Mouse (Mus musculus) midbrain, embryonic 16.5 days (tissue): Measurements from ENCODE around the gene Mettl17. TPM values are rescaled to one million over a fixed set of nuclear protein-coding genes. Genes with fewer than 3 reads are reported as not detected.
"Not testable (repeated sequence)": the region's sequence is repeated elsewhere in the genome, so short reads cannot be mapped to it uniquely, and the experiment has no call there.

Source experiments
- ATAC-seq: fragments of 200-750 bp; cut with Nextera tagmentation; 2 replicates; pipeline ENCODE4 v1.8.0; 2017; ENCODE audit warnings: moderate TSS enrichment
- H3K27ac ChIP-seq: fragments of 300-500 bp; sonication (generic); 2 replicates; pipeline ENCODE4 v1.5.1; 2014; ENCODE audit warnings: mild to moderate bottlenecking, low read length, mixed read lengths
- H3K27me3 ChIP-seq: fragments of 300-500 bp; sonication (generic); 2 replicates; pipeline ENCODE4 v1.6.1; 2014; ENCODE audit warnings: low read depth, low read length, mixed read lengths; ENCODE audit not compliant: control insufficient read depth, insufficient read depth
- H3K36me3 ChIP-seq: fragments of 300-500 bp; sonication (generic); 2 replicates; pipeline ENCODE4 v1.6.1; 2014; ENCODE audit warnings: mild to moderate bottlenecking, low read length, moderate library complexity, mixed read lengths; ENCODE audit not compliant: control insufficient read depth, insufficient read depth
- H3K4me1 ChIP-seq: fragments of 300-500 bp; sonication (generic); 2 replicates; pipeline ENCODE4 v1.6.1; 2014; ENCODE audit warnings: mild to moderate bottlenecking, low read length, mixed read lengths; ENCODE audit not compliant: control insufficient read depth, insufficient read depth
- H3K4me2 ChIP-seq: fragments of 300-500 bp; sonication (generic); 2 replicates; pipeline ENCODE4 v1.6.1; 2014; ENCODE audit warnings: mild to moderate bottlenecking, low read length, mixed read lengths
- H3K4me3 ChIP-seq: fragments of 300-500 bp; sonication (generic); 2 replicates; pipeline ENCODE4 v1.5.1; 2014; ENCODE audit warnings: low read depth, mild to moderate bottlenecking, low read length, moderate library complexity, mixed read lengths
- H3K9ac ChIP-seq: fragments of 300-500 bp; sonication (generic); 2 replicates; pipeline ENCODE4 v1.6.1; 2014; ENCODE audit warnings: low read depth, low read length, mixed read lengths
- H3K9me3 ChIP-seq: fragments of 300-500 bp; sonication (generic); replicated peaks from 2 replicates; pipeline ENCODE4 v1.6.1; 2014; ENCODE audit warnings: mild to moderate bottlenecking, low read length, mixed read lengths; ENCODE audit not compliant: control insufficient read depth, poor library complexity, severe bottlenecking
- WGBS: fragments of 180-500 bp; shearing (Covaris S2); extraction: QIAGEN DNeasy Blood & Tissue Kit; methylation state at CpG from one replicate; pipeline ENCODE4 v1.1.7; 2014; 5-methylcytosine and 5-hydroxymethylcytosine counted together
- polyA plus RNA-seq: library from polyadenylated mRNA; unstranded; fragments of >200 nt; fragmentation: Nextera tagmentation; extraction: Ambion mirVana; gene quantifications from 2 replicates; pipeline ENCODE4 v1.2.1, GENCODE M21; 2015

Mettl17 gene
- polyA plus RNA-seq, 1 experiment from 2014 or later = 92.0 TPM

- WGBS = 7% methylated on average over 1 of the region's 1 CpGs
- H3K27ac ChIP-seq, H3K36me3 ChIP-seq, H3K27me3 ChIP-seq, H3K4me1 ChIP-seq, H3K4me3 ChIP-seq, H3K9me3 ChIP-seq, H3K4me2 ChIP-seq, H3K9ac ChIP-seq, ATAC-seq: not testable (repeated sequence)
These were observed 21.0 kb upstream of the Mettl17 start for GRCm38 (mm10) chr14:51863603-51864002.

GRCm38 (mm10) chr14:51870756-51871155 is 13.9 kb upstream of the Mettl17 start:
- Histone ChIP-seq H3K4me3 (no peak overlapping the region), H3K4me2 (no peak overlapping the region), H3K9me3 (no peaks in the 10 kb centered on the region), H3K36me3 (no peaks in the 10 kb centered on the region), H3K4me1 (no peaks in the 10 kb centered on the region), H3K27ac (no peak overlapping the region), H3K9ac (no peak overlapping the region), H3K27me3 (no peaks in the 10 kb centered on the region)
- ATAC-seq = no peak
- WGBS = 87% methylated on average over 2 of the region's 2 CpGs

- Histone ChIP-seq H3K27me3 (no peaks in the 10 kb centered on the region), H3K36me3 (no peaks in the 10 kb centered on the region), H3K27ac (no peak overlapping the region), H3K4me1 (no peaks in the 10 kb centered on the region), H3K4me3 (no peak overlapping the region), H3K9me3 (no peaks in the 10 kb centered on the region), H3K4me2 (no peak overlapping the region), H3K9ac (no peak overlapping the region)
- ATAC-seq = no peak
- 72% methylated on average over 9 of the region's 9 CpGs for WGBS
These were observed 12.9 kb upstream of the Mettl17 start for GRCm38 (mm10) chr14:51871741-51872140.

- 87% methylated on average over 3 of the region's 3 CpGs for WGBS
- no peak for ATAC-seq
- H3K9me3 ChIP-seq = no peaks in the 10 kb centered on the region
- no peak overlapping the region for H3K9ac ChIP-seq
- no peaks in the 10 kb centered on the region for H3K27me3 ChIP-seq
- no peak overlapping the region for H3K4me3 ChIP-seq
- no peaks in the 10 kb centered on the region for H3K4me1 ChIP-seq
- H3K36me3 ChIP-seq = no peaks in the 10 kb centered on the region
- no peak overlapping the region for H3K27ac ChIP-seq
- H3K4me2 ChIP-seq = no peak overlapping the region
These were observed 7.1 kb upstream of the Mettl17 start for GRCm38 (mm10) chr14:51877517-51877916.

DNA sequence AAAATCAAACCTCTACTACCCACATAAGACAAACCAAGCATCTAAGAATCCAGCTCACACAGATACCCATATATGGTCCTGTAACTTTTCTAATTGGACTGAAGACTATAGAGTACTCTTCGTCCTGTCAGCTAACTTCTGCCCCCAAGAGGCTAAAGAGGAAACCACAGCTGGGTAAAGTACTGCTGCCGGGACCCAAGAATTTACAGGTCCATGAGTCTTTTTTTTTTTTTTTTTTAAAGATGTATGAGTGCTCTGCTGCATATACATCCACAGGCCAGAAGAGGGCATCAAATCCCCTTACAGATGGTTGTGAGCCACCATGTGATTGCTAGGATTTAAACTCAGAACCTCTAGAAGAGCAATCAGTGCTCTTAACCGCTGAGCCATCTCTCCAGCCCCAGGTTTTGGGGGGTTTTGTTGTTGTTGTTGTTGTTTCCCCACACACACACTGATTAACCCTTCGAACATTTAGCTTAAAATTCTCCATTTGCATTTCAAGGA is 1.1 kb upstream of the Mettl17 start:
- H3K27me3 ChIP-seq = no peaks in the 10 kb centered on the region
- 0 out of 2 replicates have a peak overlapping the region, but pooled peaks have one; percentile 85 for H3K9ac ChIP-seq

DNA sequence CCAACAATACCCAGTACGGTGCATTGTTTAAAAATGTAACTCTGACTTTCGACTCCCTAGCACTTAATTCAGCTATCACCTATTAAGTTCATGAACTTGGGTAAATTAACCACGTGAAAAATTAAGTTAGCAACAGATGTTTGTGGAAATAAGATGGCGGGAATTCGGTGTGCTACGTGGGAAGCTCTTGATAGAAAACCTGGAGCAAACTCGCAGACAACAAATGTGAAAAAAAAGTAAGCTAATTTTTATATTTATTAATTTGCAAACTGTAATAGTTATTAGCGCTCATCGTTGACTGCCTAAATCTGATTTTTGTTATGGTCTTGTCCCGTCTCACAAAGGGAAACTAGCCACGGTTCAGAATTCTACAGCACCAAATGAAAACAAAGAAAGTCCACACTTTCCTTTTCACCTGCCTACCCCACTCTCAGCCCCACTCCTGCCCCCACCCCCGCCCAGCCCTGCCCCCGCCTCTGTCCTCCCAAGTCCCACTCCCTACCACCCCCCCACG is 554 bp upstream of the Mettl17 start:
- H3K4me2 ChIP-seq = peak overlapping the region; percentile 85
- H3K4me1 ChIP-seq = peaks cover 14% of the 10 kb centered on the region
- no peaks in the 10 kb centered on the region for H3K27me3 ChIP-seq
- no peaks in the 10 kb centered on the region for H3K9me3 ChIP-seq
- ATAC-seq = peak; percentile 46
- H3K36me3 ChIP-seq = peaks cover 18% of the 10 kb centered on the region
- peak overlapping the region; percentile 80 for H3K4me3 ChIP-seq
- 2% methylated on average over 14 of the region's 14 CpGs for WGBS
- H3K27ac ChIP-seq = peak overlapping the region; percentile 89
- peak overlapping the region; percentile 85 for H3K9ac ChIP-seq

More for the DNA sequence above, 1.1 kb upstream of the Mettl17 start:
- peak overlapping the region; percentile 89 for H3K27ac ChIP-seq
- H3K4me2 ChIP-seq = peak overlapping the region; percentile 85
- H3K36me3 ChIP-seq = peaks cover 13% of the 10 kb centered on the region
- 0% methylated on average over 4 of the region's 4 CpGs for WGBS
- peak overlapping the region; percentile 80 for H3K4me3 ChIP-seq
- peak; percentile 49 for ATAC-seq
- peaks cover 14% of the 10 kb centered on the region for H3K4me1 ChIP-seq
- no peaks in the 10 kb centered on the region for H3K9me3 ChIP-seq

GRCm38 (mm10) chr14:51886051-51886450 is 1.4 kb downstream of the Mettl17 start:
- no peaks in the 10 kb centered on the region for H3K9me3 ChIP-seq
- peaks cover 35% of the 10 kb centered on the region for H3K36me3 ChIP-seq
- no peak for ATAC-seq
- no peak overlapping the region for H3K27ac ChIP-seq
- 36% methylated on average over 6 of the region's 6 CpGs for WGBS
- H3K27me3 ChIP-seq = no peaks in the 10 kb centered on the region
- H3K4me3 ChIP-seq = peak overlapping the region; percentile 80
- peak overlapping the region; percentile 85 for H3K4me2 ChIP-seq
- H3K4me1 ChIP-seq = peaks cover 14% of the 10 kb centered on the region
- no peak overlapping the region for H3K9ac ChIP-seq

GRCm38 (mm10) chr14:51889833-51890232 is 5.2 kb downstream of the Mettl17 start:
- Histone ChIP-seq H3K27ac (no peak overlapping the region), H3K4me1 (peaks cover 14% of the 10 kb centered on the region), H3K27me3 (no peaks in the 10 kb centered on the region), H3K4me2 (no peak overlapping the region), H3K4me3 (no peak overlapping the region), H3K36me3 (peaks cover 50% of the 10 kb centered on the region), H3K9ac (no peak overlapping the region), H3K9me3 (no peaks in the 10 kb centered on the region)
- no peak for ATAC-seq
- WGBS = 90% methylated on average over 6 of the region's 6 CpGs

- Histone ChIP-seq H3K9me3 (no peaks in the 10 kb centered on the region), H3K4me1 (no peaks in the 10 kb centered on the region), H3K4me2 (no peak within 1 kb of the TSS), H3K27ac (no peak within 1 kb of the TSS), H3K4me3 (no peak within 1 kb of the TSS), H3K36me3 (peaks cover 48% of the 10 kb centered on the region), H3K27me3 (no peaks in the 10 kb centered on the region), H3K9ac (no peak within 1 kb of the TSS)
- WGBS = 94% methylated on average over 9 of the region's 9 CpGs
- ATAC-seq = no peak
These were observed 7.7 kb downstream of the Mettl17 start, which contains the start of gene Slc39a2 for GRCm38 (mm10) chr14:51892191-51892939. Slc39a2 (plus strand) TSS chr14:51892889.
